Mouse (Mus musculus) large intestine, adult 2 months (tissue): ENCODE measurements around the gene Coa6. TPM values are rescaled to one million over a fixed set of nuclear protein-coding genes. Genes with fewer than 3 reads are reported as not detected.

Experiments used
- DNase-seq: peaks from one replicate; pipeline ENCODE4 v3.0.0-alpha.2; 2012; ENCODE audit warnings: low read depth, low spot score
- WGBS: fragments of 180-500 bp; shearing (Covaris S2); methylation state at CpG from one replicate; pipeline ENCODE4 v1.1.7; 2018; 5-methylcytosine and 5-hydroxymethylcytosine counted together
- polyA plus RNA-seq: library from polyadenylated mRNA; depleted of rRNA; stranded (reverse); fragments of >200 nt; gene quantifications from 2 replicates; pipeline ENCODE4 v1.2.3, GENCODE M21; 2012; rRNA removed

Coa6 gene
- polyA plus RNA-seq, 1 experiment, result 24.4 TPM

DNA sequence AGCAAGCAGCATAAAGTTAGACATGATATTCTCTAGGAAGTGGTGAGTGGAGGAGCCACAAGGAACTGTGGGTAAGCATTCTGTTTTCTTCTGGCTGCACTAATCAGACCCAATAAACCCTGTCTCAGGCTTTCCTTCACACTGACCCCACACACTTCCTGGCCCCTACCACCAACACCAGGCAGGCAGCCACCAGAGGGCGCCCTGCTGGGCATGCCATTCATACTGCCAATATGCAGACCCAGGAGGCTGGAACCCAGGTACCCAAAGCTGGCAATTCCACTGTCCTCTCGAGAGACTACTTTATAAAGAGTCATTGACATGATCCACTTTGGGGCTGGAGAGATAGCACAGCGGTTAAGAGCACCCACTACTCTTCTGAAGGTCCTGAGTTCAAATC is 38.0 kb downstream of the Coa6 start:
- WGBS, result 56% methylated on average over 3 of the region's 3 CpGs
- no peak for DNase-seq

- 76% methylated on average over 7 of the region's 7 CpGs for WGBS
- DNase-seq, result no peak
Observed at GRCm38 (mm10) chr8:126461735-126462134, 39.4 kb downstream of the Coa6 start.

DNA sequence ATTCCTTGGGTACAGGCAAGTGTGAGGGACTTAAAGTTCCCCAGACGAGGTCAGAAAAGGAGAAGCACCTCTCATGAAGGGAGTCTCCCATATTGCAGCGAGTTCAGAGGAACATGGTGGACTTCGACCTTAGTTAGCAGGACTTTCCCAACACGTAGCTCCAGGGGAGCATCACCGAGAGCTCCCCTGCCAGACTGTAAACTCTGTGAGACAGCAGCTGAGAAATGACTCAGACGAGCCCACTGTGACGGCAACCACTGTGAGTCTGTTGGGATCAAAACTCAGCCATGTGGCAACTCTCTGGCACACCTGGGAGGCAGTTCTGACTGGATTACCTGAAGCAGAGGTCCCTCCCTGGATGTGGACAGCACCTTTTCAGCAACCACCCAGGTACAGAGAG is 41.8 kb downstream of the Coa6 start:
- WGBS, result 57% methylated on average over 7 of the region's 7 CpGs

DNA sequence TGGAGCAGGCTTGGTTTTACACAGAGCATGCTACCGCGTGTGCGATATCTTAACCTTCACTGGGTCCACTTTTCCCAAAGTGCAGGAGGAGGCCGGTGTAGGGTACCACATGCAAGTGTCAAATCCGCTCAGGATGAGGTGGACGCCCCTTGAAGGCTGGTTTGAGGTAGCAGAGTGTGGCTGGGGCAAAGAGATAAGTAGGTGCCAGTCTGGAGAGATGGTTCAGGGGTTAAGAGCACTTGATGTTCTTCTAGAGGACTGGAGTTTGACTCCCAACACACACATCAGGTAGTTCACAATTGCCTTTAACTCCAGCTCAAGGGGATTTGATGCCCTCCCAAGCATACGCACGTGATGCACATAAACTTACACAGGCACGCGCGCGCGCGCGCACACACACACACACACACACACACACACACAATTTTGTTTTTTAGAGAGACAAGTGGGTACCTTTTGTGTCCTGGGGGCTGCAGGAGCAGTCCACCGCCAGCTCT is 51.5 kb downstream of the Coa6 start:
- no peak for DNase-seq
- WGBS, result 6% methylated on average over 16 of the region's 16 CpGs

More for the DNA sequence above, 41.8 kb downstream of the Coa6 start:
- DNase-seq, result no peak

- under 1% methylated on average over 124 of the region's 124 CpGs for WGBS
- peak; percentile 39 for DNase-seq
Observed at GRCm38 (mm10) chr8:126474299-126475187, 52.2 kb downstream of the Coa6 start, which contains the start of gene Tarbp1. TSS of gene Tarbp1 (minus strand) at chr8:126475065.

Other genes starting within 250 kb of the Coa6 start
- 0.05 TPM in 2 replicates for gene Slc35f3, start 124.0 kb upstream of the Coa6 start, polyA plus RNA-seq
- gene Tarbp1, start 52.5 kb downstream of the Coa6 start, polyA plus RNA-seq, result 1.7 and 3.0 TPM in 2 replicates
- gene Irf2bp2, start 171.5 kb downstream of the Coa6 start, polyA plus RNA-seq, result 30.9 and 49.4 TPM in 2 replicates